Mouse (Mus musculus) cerebellum, postnatal 4 days (tissue): Measurements from ENCODE around the gene Stat2.
"Not testable (repeated sequence)": the region's sequence is repeated elsewhere in the genome, so short reads cannot be mapped to it uniquely, and the experiment has no call there.

Experiments used
- DNase-seq, 2 experiments: peaks; one replicate each; pipeline ENCODE4 v3.0.0; 2022; ENCODE audit warnings: low spot score in 2 of 2, mixed read lengths in 1 of 2

Gene Stat2

DNA sequence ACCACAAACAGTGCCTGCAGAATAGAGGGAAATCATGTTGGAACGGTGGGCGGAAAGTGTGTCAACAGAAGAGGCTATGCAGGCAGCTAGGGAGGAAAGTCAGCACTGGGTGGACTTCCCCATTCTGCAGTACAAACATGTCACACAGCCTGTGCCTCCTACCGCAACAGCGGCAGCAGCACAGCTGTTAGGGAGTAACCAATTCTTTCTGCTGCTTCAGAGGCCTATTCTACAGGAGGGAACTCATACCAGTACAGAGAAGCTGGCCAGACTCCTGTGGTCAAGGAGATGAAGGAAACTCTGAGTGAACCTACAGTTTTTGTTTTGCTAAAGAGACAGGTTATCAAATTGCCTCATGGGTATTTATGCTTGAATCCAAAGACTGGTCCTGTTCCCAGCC lies 11.4 kb upstream of the Stat2 start:
- DNase-seq, result no peak

DNA sequence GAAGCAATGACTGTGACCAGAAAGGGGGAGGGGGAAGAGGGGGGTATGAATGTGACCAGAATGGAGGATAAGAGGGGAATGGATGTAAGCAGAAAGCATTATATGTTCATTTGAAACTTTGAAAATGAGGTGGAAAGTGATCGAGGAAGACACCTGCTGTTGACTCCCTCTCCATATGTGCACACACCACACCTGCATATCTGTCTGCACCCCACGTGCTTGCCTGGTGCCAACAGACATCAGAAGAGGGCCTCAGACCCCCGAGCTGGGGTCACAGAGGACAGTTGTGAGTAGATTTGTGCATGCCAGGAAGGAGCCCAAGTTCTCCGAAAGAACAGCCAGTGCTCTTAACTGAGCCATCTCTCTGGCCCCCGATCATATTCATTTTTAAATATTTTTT lies 10.4 kb upstream of the Stat2 start:
- DNase-seq, result no peak

DNA sequence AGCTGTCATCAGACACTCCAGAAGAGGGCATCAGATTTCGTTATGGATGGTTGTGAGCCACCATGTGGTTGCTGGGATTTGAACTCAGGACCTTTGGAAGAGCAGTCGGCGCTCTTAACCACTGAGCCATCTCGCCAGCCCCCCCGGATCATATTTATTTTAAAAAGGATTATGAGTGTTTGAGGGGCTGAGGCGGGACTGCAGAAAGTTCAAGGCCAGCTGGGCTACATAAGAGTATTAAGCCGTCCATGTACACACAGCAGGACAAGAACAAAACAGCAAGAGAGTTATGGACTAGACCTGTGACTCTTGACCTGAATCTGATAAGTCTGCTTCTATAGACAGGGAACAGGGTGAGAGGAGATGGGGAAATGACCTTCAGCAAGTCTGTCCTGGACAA lies 10.0 kb upstream of the Stat2 start:
- DNase-seq, result not testable (repeated sequence)

DNA sequence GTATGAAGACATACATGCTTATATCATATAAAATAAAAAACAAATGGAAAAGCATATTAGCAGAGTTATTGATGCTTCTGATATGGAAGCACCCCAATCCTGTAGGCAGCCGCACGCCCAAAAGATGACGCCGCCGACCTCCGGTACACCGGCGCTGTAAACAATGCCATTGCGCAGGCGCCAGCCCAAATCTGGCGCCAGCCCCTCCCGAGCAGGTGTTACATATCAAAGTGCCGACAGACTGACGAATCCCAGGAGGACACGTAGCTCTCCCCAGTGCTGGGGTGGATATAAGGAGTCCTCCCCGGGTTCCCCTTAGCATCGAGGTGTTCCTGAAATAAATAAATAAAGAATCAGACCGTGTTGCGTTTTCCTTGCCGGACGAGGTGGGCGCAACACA lies 8.1 kb upstream of the Stat2 start:
- no peak for DNase-seq

DNA sequence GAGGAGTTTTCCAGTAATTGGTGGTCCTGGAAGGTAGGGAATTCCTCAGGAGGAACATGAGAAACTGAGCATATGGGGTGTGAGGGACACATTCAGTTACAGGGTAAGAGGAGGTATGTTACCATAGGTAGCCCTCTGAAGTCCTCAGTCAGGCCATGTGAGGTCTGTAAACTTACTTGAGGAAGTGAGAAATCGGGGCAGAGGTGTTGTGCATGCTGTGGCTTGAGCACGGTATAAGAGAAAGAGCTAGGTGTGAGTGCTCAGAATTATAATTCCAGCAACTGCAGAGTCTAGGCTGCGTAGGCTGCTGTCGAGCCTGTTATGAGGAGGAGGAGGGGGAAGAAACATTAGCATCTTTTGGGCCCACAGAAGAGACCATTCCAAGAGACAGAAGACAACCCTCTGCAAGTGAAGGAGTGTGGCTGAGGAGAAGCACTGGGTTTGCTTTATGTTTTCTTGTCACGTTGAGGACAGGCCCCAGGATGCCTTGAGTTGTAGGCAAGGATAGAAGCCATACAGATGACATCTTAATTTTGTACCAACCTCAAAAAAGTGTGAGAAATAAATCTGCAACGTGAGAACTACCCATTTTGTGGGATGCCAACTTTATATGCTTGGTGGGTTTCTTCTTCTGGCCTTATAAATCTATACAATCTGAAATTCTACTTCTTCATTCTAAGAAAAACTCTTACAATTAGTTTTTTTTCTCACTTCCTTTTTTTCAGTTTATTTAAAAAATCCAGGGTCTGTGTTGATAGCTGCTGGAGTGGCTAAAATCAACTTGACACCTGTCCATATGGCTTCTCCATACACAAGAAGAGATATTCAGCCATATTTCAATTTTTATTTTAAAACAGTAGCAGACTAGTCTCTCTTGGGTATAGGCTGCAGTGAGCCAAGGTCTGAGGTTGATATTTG lies 6.7 kb upstream of the Stat2 start:
- DNase-seq, result no peak

DNA sequence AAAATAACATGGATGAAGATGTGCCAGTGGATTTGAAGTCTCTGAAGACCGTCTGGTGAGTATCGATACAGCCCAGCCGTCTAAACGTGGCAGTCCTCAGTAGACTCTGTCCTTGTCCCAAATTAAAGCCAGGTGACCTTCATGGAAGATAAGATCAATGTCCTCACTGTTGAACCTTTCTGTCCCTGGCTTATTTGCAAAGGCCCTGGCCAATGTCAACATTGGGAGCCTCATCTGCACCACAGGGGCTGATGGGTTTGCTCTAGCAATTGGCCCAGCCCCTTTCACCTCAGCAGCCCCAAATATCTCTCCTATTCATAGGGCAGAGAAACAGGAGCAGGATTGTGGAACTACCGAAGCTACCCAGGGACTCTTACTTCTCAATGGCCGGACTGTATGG lies 2.0 kb upstream of the Stat2 start, which contains the start of gene Apof:
Apof (plus strand) TSS at position 301 of the 400 bp plus-strand sequence.
- DNase-seq, result no peak

DNA sequence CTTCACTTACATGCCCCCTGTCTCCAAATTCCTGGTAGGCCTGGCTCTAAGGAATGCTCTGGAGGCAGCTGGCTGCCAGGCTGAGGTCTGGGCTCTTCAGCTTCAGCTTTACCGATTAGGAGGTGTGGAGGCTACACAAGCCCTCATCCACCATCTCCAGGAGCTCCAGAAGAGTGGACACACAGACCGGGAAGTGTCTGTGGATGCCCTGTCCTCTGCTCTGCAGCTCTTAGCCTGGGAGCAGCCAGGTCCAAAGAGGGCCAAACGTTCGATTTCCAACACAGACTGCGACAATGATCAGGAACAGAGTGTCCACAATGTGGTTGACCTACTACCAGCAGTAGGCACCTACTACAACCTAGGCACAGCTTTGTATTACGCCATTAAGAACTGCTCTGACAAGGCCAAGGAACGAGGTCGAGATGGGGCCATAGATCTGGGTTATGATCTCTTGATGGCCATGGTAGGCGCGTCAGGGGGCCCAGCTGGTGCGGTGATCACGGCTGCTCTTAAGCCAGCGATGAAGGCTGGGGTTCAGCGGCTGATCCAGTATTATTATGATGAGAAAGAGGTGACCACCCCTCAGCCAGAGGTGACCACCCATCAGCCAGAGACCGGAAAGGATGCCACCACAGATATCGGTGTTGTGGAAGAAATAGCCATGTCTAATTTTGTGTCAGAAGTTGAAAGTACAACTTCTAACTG lies 1.0 kb upstream of the Stat2 start:
- DNase-seq, result no peak

DNA sequence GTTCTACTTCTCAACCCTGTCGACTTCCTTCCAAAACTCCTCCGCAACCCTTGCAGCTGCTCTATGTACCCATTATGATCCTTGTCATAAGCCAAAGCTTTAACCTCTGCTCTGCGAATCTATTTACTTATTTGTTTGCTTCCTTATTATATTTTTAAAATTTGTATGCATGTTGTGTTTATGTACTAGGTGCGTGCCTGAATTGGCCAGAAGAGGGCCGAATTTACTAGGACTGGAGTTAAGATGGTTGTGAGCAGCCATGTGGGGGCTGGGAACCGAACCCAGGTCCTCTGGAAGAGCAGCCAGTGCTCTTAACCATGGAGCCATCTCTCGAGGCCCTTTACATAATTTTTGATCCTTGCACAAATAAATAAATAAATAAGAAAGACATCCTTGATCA lies 507 bp downstream of the Stat2 start:
- DNase-seq, result no peak

DNA sequence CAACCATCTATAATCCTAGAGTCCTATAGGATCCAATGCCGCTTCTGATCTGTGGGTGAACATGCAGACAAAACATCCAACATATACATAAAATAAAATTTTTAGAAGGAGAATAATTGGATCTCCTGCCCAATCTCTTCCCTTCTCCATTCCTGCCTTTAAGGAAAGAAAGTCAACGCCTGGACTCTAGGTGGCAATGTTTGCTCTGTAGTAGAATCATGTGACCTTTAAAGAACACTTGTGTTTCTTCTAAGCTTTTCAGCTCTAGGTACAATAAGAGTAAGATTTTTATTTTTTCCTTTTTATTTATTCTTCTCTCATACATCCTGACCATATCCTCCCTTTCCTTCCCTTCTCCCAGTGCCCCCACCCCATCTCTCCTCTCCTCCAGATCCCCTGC lies 1.5 kb downstream of the Stat2 start:
- no peak for DNase-seq

DNA sequence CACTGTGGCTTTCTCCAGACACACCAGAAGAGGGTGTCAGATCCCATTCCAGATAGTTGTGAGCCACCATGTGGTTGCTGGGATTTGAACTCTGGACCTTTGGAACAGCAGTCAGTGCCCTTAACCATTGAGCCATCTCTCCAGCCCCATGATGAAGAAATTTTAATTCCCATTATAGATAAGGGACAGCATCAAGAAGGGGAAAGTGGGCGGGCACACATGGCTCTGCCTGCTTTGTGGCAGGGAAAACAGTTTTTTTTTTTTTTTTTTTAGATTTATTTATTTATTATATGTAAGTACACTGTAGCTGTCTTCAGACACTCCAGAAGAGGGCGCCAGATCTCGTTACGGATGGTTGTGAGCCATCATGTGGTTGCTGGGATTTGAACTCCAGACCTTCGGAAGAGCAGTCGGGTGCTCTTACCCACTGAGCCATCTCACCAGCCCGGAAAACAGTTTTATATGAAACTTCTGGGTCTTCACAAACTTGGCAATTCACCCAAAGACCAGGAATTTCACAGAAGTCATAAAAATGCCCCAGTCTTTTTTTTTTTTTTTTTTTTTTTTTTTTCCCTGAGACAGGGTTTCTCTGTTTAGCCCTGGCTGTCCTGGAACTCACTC lies 2.6 kb downstream of the Stat2 start:
- DNase-seq, result not testable (repeated sequence)

DNA sequence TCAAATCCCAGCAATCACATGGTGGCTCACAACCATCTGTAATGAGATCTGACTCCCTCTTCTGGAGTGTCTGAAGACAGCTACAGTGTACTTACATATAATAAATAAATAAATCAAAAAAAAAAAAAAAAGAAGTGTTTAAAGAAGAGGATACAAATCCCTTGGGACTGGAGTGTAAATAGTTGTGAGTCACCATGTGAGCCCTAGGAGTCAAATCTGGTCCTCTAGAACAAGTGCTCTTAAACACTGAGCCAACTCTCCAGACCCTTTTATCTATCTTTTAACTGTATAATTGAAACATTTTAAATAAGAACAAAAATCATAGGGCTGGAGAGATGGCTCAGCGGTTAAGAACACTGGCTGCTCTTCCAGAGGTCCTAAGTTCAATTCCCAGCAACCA lies 5.0 kb downstream of the Stat2 start:
- not testable (repeated sequence) for DNase-seq

DNA sequence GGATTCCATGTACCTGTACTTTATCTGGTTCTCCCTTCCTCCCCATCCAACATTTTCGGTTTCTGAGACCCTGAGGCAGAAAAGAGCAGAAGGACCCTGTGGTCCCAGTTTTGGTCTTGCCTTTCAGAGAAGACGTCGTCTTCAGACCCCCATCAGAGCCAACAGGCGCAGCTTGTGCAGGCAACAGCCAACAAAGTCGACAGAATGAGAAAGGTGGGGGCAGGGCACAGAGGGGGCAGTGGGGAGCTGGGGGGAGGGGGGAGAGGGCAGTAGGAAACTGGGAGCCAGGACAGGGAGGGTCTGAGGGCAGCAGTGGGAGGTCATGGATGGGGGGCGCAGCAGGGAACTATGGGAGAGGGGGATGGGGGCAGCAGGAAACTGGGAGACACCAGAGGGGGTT lies 7.8 kb downstream of the Stat2 start:
- no peak for DNase-seq

DNA sequence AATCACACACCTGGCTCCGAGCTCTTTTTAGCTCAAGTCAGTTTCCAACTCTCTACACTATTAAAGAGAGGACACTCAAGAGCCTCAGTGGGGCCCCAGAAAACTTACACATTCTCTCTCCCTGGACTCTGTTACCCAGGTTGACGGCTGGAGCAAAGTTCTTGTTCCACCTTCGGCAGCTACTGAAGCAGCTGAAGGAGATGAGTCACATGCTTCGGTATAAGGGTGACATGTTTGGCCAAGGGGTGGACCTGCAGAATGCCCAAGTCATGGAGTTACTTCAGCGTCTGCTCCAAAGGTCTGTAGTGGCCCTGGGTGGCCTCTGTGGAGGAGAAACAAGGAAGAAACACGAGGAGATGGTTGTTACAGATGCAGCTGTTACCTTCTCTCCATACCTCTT lies 10.6 kb downstream of the Stat2 start:
- DNase-seq, result no peak

DNA sequence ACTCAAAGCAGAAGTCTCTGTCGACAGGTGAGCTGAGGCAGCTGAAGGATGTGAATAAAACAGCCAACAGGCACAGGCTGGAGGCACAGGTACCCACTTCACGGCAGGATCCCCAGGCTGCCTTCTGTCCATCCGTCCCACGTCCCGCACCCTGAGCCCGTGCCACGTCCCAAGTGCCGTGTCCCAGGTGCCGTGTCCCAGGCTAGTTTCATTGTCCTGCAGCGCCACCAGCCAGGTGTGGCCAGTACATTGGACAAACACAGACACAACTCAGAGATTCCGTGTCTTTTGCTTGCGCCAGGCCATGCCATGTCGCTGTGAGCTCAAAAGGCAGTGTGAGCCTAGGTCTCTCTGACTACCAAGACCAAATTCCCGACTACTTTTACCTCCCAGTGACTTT lies 11.3 kb downstream of the Stat2 start:
- no peak for DNase-seq

DNA sequence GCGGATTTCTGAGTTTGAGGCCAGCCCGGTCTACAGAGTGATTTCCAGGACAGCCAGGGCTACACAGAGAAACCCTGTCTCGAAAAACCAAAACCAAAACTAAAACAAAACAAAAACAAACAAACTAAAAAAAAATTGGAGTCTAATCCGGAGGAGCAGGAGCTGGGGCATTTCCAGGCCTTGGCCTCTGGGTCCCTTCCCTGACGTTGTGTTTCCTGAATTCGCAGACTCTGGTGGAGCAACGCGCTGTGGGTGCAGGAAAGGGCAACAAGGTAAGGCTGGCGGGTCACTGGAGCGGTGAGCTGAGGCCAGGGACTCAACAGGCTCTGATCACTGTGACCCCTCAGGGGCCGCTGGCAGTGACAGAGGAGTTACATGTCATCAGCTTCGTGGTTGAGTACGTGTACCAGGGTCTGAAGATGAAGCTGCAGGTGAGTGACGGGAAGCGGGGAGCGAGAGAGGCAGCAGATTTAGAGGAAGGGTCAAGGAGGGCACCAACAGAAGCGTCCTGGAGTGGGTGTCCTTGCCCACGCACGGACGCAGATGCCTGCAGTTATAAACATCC lies 12.6 kb downstream of the Stat2 start:
- no peak for DNase-seq

DNA sequence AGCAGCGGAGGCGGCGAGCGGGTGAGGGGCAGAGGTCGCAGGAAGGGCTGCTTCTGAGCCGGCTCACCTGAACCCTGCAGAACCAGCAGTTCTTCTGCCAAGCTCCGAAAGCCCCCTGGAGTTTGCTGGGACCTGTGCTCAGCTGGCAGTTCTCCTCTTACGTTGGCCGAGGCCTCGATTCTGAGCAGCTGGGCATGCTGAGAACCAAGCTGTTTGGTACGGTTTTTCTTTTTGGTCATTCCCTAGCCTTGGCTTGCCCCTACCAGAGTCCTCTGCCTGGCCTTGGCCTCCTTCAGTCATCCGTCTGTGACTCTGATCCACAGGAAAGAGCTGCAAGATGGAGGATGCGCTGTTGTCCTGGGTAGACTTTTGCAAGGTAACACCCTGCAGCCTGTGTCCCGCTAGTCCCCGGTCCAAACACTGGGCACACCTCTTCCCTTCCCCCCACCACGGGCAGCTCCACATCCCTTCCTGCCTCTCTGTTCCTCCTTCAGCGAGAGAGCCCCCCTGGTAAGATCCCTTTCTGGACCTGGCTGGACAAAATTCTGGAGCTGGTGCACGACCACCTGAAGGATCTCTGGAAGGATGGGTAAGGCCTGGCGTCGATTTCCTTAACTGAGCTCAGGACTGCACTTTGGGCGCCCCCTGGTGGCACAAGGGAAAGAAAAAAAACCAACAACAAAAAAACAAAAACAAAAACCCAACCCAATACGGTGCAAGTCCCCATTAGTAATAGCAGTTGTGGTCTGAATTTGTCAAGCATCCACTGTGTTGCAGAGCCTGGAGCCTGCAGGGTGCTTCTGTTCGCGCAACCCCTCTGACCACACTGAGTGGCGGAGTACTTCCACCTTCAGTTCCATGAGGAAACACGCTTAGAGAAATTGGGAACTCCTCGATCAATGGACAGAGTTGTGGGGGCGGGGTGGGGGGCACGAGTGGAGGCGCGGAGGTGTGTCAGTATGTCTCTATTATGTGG lies 13.5 kb downstream of the Stat2 start:
- peak; percentile 56 to 77 for DNase-seq

DNA sequence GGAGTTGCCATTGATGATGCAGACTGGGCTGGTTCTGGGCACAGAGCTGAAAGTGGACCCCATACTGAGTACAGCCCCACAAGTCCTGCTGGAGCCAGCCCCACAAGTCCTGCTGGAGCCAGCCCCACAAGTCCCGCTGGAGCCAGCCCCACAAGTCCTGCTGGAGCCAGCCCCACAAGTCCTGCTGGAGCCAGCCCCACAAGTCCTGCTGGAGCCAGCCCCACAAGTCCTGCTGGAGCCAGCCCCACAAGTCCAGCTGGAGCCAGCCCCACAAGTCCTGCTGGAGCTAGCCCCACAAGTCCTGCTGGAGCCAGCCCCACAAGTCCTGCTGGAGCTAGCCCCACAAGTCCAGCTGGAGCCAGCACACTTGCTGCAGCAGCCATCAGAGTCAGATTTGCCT lies 20.2 kb downstream of the Stat2 start:
- DNase-seq, result peak in 1 of 2 experiments; percentile 30

DNA sequence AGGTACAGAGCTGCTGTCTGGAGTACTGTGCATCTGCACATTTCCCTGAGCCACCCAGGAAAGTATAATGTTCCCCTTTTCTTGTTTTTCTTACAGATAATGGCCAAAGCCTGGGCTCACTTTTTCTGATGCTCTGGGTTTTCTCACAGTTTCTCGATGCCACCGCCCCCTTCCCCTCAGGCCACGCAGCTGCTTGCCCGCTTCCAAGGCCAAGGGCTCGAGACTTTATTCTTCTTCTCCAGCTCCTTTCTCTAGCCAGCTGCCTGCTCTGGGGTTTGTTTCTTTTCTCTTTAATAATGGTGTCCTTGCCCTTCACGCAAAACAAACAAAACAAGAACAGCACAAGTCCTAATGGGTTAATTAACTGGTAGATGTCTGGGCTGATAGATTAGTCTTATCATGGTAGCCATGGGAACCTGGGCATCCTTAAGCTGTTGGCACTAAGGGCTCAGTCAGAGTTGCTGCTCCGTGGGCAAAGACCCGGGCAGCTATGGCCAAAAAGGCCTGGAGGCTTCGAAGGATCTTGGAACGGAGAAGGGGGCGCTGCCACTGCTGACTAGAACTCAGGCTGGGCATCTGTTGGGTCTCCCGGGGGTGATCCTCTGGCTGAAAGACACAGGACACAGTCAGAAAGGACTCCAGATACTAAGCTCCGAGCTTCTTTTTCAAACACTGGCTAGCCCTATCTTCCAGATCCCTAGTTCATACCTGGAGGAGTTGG lies 26.2 kb downstream of the Stat2 start:
- no peak for DNase-seq

DNA sequence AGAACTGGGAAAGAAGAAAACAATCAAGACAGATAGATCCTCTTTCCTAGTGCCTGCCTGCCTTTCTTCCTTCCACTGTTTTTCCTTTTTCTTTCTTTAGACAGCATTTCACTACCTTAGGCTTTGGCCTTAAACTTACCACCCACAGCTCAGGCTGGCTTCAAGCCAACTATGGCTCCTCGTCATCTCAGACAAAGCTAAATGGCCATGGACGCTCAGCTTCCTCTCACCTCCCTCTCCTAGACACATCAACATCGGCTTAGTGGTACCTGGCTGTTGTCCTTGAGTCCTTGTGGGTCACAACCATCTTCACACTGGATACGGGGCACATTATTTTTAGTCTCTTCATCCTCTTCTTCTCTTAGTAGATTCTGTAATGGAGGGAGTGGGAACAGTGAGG lies 26.9 kb downstream of the Stat2 start:
- DNase-seq, result peak in 1 of 2 experiments; percentile 41

DNA sequence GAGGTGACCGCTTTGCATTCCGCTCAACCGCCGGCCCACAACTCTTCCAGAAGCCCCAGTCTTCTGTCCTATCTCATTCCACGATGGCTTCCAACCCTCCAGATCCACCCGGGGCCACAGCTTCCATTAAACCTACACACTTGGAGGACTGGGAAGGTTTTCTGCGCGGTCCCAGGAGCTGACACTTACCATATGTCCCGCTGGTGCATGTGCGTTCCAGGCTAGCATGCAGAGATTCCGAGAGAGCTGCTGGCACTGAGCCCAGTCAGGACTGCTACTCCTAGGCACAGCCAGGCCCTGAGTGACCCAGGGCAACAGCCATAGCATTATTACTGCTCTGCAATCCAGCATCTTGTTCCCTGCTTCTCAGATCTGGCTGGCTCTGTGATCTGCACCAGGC lies 27.3 kb downstream of the Stat2 start:
- peak in 1 of 2 experiments; percentile 44 for DNase-seq
